Mouse (Mus musculus) ES-E14 (cell line): Measurements from ENCODE around the gene Plcb2. TPM values are rescaled to one million over a fixed set of nuclear protein-coding genes. Genes with fewer than 3 reads are reported as not detected.

Source experiments
- DNase-seq: peaks from one replicate; pipeline ENCODE4 v3.0.0-alpha.2; 2013; ENCODE audit warnings: low read depth, low spot score
- H3K27ac ChIP-seq: 2 replicates; pipeline ENCODE4 v1.5.1; 2012; ENCODE audit warnings: low read depth, mild to moderate bottlenecking, low read length, moderate library complexity, mixed read lengths; ENCODE audit not compliant: poor library complexity, insufficient read depth, severe bottlenecking
- H3K36me3 ChIP-seq: 2 replicates; pipeline ENCODE4 v1.6.1; 2012; ENCODE audit warnings: mild to moderate bottlenecking, low read length, moderate library complexity, mixed read lengths; ENCODE audit not compliant: control insufficient read depth, poor library complexity, insufficient read depth, severe bottlenecking
- H3K4me1 ChIP-seq, 2 experiments: fragments of 150-350 bp in 1 of 2; sonication (generic) in 1 of 2; 2 replicates each; pipeline ENCODE4 v1.6.1; 2012; ENCODE audit warnings: low read length in 2 of 2, mild to moderate bottlenecking in 1 of 2, mixed read lengths in 1 of 2; ENCODE audit not compliant: control insufficient read depth in 2 of 2, insufficient read depth in 2 of 2, poor library complexity in 1 of 2
- H3K4me3 ChIP-seq, 2 experiments: fragments of 150-350 bp in 1 of 2; sonication (generic) in 1 of 2; 2 replicates each; pipeline ENCODE4 v1.5.1; 2012; ENCODE audit warnings: low read length in 2 of 2, low read depth in 1 of 2, mild to moderate bottlenecking in 1 of 2, mixed read lengths in 1 of 2; ENCODE audit not compliant: insufficient read depth in 1 of 2, poor library complexity in 1 of 2, severe bottlenecking in 1 of 2
- H3K9ac ChIP-seq: 2 replicates; pipeline ENCODE4 v1.6.1; 2012; ENCODE audit warnings: low read depth, mild to moderate bottlenecking, low read length, mixed read lengths; ENCODE audit not compliant: poor library complexity, insufficient read depth, severe bottlenecking
- H3K9me3 ChIP-seq: fragments of 150-350 bp; sonication (generic); 2 replicates; pipeline ENCODE4 v1.6.1; 2012; ENCODE audit warnings: low read depth, mild to moderate bottlenecking, low read length; ENCODE audit not compliant: control insufficient read depth, insufficient read depth
- CHD2 ChIP-seq: IDR thresholded peaks from 2 replicates; pipeline ENCODE4 v1.6.1; 2014; ENCODE audit warnings: mild to moderate bottlenecking, low read depth, low read length, inconsistent platforms
- HCFC1 ChIP-seq: IDR thresholded peaks from 2 replicates; pipeline ENCODE4 v1.6.1; 2012; ENCODE audit warnings: low read length, inconsistent platforms, borderline replicate concordance; ENCODE audit not compliant: insufficient read depth
- MAFK ChIP-seq: IDR thresholded peaks from 2 replicates; pipeline ENCODE4 v1.6.1; 2014; ENCODE audit warnings: mild to moderate bottlenecking, low read depth, low read length, inconsistent platforms; ENCODE audit not compliant: insufficient read depth
- ZC3H11A ChIP-seq: IDR thresholded peaks from 2 replicates; pipeline ENCODE4 v1.6.1; 2012; ENCODE audit warnings: low read depth, mild to moderate bottlenecking, inconsistent platforms, low read length, borderline replicate concordance
- ZNF384 ChIP-seq: IDR thresholded peaks from 2 replicates; pipeline ENCODE4 v1.6.1; 2012; ENCODE audit warnings: low read depth, low read length, inconsistent platforms
- in situ Hi-C, 2 experiments: fragments of 600-800 bp; cut with MboI; formaldehyde crosslinking; loops; one replicate each; pipeline ENCODE4 v1.15.1; 2025; ENCODE audit warnings: low sequenced_read_pairs in 2 of 2, inconsistent platforms in 1 of 2; ENCODE audit not compliant: unreplicated experiment in 2 of 2
- total RNA-seq: library from RNA; depleted of rRNA; stranded (reverse); fragments of 300-350 nt; gene quantifications from 2 replicates; pipeline ENCODE4 v1.2.3, GENCODE M21; 2012

Plcb2 gene
- total RNA-seq, 1 experiment = 0.09 TPM

GRCm38 (mm10) chr2:118663804-118664766 is 64.2 kb downstream of the Plcb2 start:
- no peak for DNase-seq
- in situ Hi-C loops = no loop called here
- TF ChIP-seq CHD2 (no peak), ZNF384 (no peak), MAFK (no peak), ZC3H11A (no peak), HCFC1 (no peak)
- Histone ChIP-seq H3K4me3 (peak overlapping the region; percentile 48 to 65), H3K27ac (no peak overlapping the region), H3K4me1 (peaks cover 4 to 24% of the 10 kb centered on the region in 2 experiments; a peak in 3 of 4 replicates), H3K36me3 (no peaks in the 10 kb centered on the region), H3K9ac (peak overlapping the region; percentile 16; the same call in 1 of the 2 replicates), H3K9me3 (no peaks in the 10 kb centered on the region)

GRCm38 (mm10) chr2:118662902-118663803 is 65.1 kb downstream of the Plcb2 start, which contains the start of gene Pak6:
Gene Pak6, plus strand, starts transcription at chr2:118663303.
- Histone ChIP-seq H3K27ac (no peak within 1 kb of the TSS), H3K9me3 (no peaks in the 10 kb centered on the region), H3K36me3 (no peaks in the 10 kb centered on the region), H3K4me3 (peak within 1 kb of the TSS; percentile 48 to 65), H3K4me1 (peaks cover 12 to 30% of the 10 kb centered on the region in 2 experiments), H3K9ac (peak within 1 kb of the TSS; percentile 18)
- in situ Hi-C loops = no loop called here
- no peak for TF ChIP-seq MAFK
- no peak for TF ChIP-seq HCFC1
- no peak for TF ChIP-seq CHD2
- no peak for TF ChIP-seq ZC3H11A
- TF ChIP-seq ZNF384 = no peak
- no peak for DNase-seq

GRCm38 (mm10) chr2:118661891-118662290 is 66.3 kb downstream of the Plcb2 start:
- TF ChIP-seq CHD2 = no peak
- no peak for TF ChIP-seq ZNF384
- TF ChIP-seq ZC3H11A = no peak
- no peak for TF ChIP-seq HCFC1
- no peak for TF ChIP-seq MAFK
- Histone ChIP-seq H3K4me3 (no peak overlapping the region), H3K9ac (no peak overlapping the region), H3K4me1 (peaks cover 12 to 34% of the 10 kb centered on the region in 2 experiments), H3K27ac (no peak overlapping the region), H3K36me3 (no peaks in the 10 kb centered on the region), H3K9me3 (no peaks in the 10 kb centered on the region)
- no peak for DNase-seq
- in situ Hi-C loops = no loop called here

GRCm38 (mm10) chr2:118659998-118660452 is 68.2 kb downstream of the Plcb2 start:
- TF ChIP-seq HCFC1 = no peak
- no peak for TF ChIP-seq MAFK
- peak; percentile 44; the same call in 1 of the 2 replicates for TF ChIP-seq CHD2
- peaks cover 12 to 34% of the 10 kb centered on the region in 2 experiments for H3K4me1 ChIP-seq
- in situ Hi-C loops = no loop called here
- H3K9me3 ChIP-seq = no peaks in the 10 kb centered on the region
- peak overlapping the region in 1 of 2 experiments; percentile 19; a peak in 1 of 4 replicates for H3K4me3 ChIP-seq
- H3K9ac ChIP-seq = no peak overlapping the region; the same call in 1 of the 2 replicates
- H3K27ac ChIP-seq = no peak overlapping the region
- no peaks in the 10 kb centered on the region for H3K36me3 ChIP-seq
- DNase-seq = no peak
